In genomic region chrX:11443543-11443942, GRCm38 (mm10) we compare ENCODE assay signal across 14 mouse cellular contexts.
DNase-seq lines count a peak whose midpoint lies in the region; TF ChIP-seq lines count a peak whose summit lies in the region.
"Had no signal": no experiment of that assay in that cellular context is flagged by ENCODE, and none has a peak within 500 bp of the region (broad histone marks: within the 10 kb centered on the region; RNA-seq: fewer than 3 reads in every experiment).

No protein-coding gene starts in this region.

- intact Hi-C loops in gastrocnemius, adult 2 months (cut with DNase I): loop anchor here (5.0 kb wide), 1 partner anchor 49 kb away; no protein-coding TSS in a partner anchor

- peak overlapping the region; percentile 63 for H3K27ac ChIP-seq in gastrocnemius, adult 2 months
- H3K27ac ChIP-seq: midbrain, embryonic 12.5 days; neural tube, embryonic 15.5 days; stomach, embryonic 15.5 days had no signal

- TF ChIP-seq CTCF in gastrocnemius, adult 2 months (IDR thresholded peaks at IDR 0.05): peak; percentile 17; the same call in 1 of the 2 replicates

- no peak overlapping the region for H3K4me3 ChIP-seq in gastrocnemius, adult 2 months
- H3K4me3 ChIP-seq: midbrain, embryonic 12.5 days; neural tube, embryonic 15.5 days; stomach, embryonic 15.5 days had no signal

- no peak for DNase-seq in gastrocnemius, adult 2 months
- no peak for DNase-seq in gastrocnemius, adult 8-10 months (ENCODE audit: low spot score in 2 of 2)
- peak; percentile 22 to 50 for DNase-seq in kidney, postnatal 4 days
- DNase-seq in kidney, adult 18-20 months: no peak
- DNase-seq in retina, embryonic 14.5 days (ENCODE audit: low spot score): peak; percentile 20
- DNase-seq in retina, postnatal 1 day: no peak
- DNase-seq in yolk sac, embryonic 10.5 days (ENCODE audit: low spot score): peak; percentile 16
- DNase-seq in testis, postnatal 14 days (ENCODE audit: low spot score): no peak
- DNase-seq: cerebellum, adult 18-20 months; layer of hippocampus, postnatal 36 days; right cerebral cortex, postnatal 4 days had no signal

Comparison
In these comparisons a context has a peak if more than half of its experiments do, and no peak if none do; other contexts are left out.
1. DNase-seq: peak in kidney, postnatal 4 days (2 of 2), retina, embryonic 14.5 days (single experiment) and yolk sac, embryonic 10.5 days (single experiment); none in gastrocnemius, adult 2 months (single experiment), gastrocnemius, adult 8-10 months (0 of 2), kidney, adult 18-20 months (single experiment), retina, postnatal 1 day (single experiment) and testis, postnatal 14 days (single experiment).